Mouse (Mus musculus): Measurements from ENCODE around the gene Afap1l2. TPM values are rescaled to one million over a fixed set of nuclear protein-coding genes. Genes with fewer than 3 reads are reported as not detected.
A peak's percentile ranks its signal among the peaks of the same experiment; 100 is the strongest.

Afap1l2 gene
- polyA plus RNA-seq, 1 experiment from 2014 or later = 24.6 TPM

DNA sequence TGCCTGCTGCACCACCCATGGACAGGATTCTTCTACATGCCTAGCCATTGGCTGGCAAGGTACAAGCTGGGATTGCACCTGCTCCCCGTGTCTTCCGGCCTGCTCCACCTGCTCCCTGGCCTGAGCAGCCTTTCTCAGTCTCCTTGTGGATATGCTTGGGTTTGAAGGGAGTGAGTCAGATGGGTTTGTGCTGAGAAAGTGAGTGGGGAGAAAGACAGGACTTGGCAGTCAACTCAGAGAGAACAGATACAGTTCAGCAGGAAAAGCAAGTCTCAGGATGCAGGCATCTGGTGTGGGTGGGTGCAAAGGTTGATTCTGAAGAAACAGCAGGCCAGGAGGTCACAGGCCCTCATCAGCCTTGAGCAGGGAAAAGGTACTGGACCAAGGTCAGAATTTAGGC is 27.2 kb downstream of the Afap1l2 start:
- no peak for ATAC-seq (ENCODE audit: insufficient number of reproducible peaks, insufficient read depth, low FRiP score, low read depth)
- Histone ChIP-seq H3K27me3 (ENCODE audit: control insufficient read depth, insufficient read depth, low read length) (no peaks in the 10 kb centered on the region), H3K9ac (replicated peaks; ENCODE audit: low read depth, low read length) (no peak overlapping the region), H3K27ac (ENCODE audit: low read length) (no peak overlapping the region; the same call in 1 of the 2 replicates), H3K4me2 (replicated peaks; ENCODE audit: low read depth, low read length) (no peak overlapping the region), H3K4me1 (ENCODE audit: control insufficient read depth, insufficient read depth, low read length) (peaks cover 19% of the 10 kb centered on the region; the same call in 1 of the 2 replicates), H3K9me3 (ENCODE audit: control insufficient read depth, low read depth, low read length) (no peaks in the 10 kb centered on the region), H3K4me3 (ENCODE audit: low read depth, low read length) (no peak overlapping the region), H3K36me3 (ENCODE audit: control insufficient read depth, insufficient read depth, low read length) (no peaks in the 10 kb centered on the region)
- WGBS = 88% methylated on average over 2 of the region's 2 CpGs

- H3K9me3 ChIP-seq (ENCODE audit: control insufficient read depth, low read depth, low read length) = no peaks in the 10 kb centered on the region
- ATAC-seq (ENCODE audit: insufficient number of reproducible peaks, insufficient read depth, low FRiP score, low read depth) = no peak; the same call in 1 of the 2 replicates
- 43% methylated on average over 19 of the region's 19 CpGs for WGBS
These were observed 30.8 kb downstream of the Afap1l2 start for GRCm38 (mm10) chr19:56976962-56977948.

GRCm38 (mm10) chr19:56976515-56976914 is 31.5 kb downstream of the Afap1l2 start:
- Histone ChIP-seq H3K9me3 (ENCODE audit: control insufficient read depth, low read depth, low read length) (no peaks in the 10 kb centered on the region), H3K9ac (replicated peaks; ENCODE audit: low read depth, low read length) (no peak overlapping the region), H3K36me3 (ENCODE audit: control insufficient read depth, insufficient read depth, low read length) (no peaks in the 10 kb centered on the region; the same call in 1 of the 2 replicates), H3K4me1 (ENCODE audit: control insufficient read depth, insufficient read depth, low read length) (peaks cover 22% of the 10 kb centered on the region), H3K4me2 (replicated peaks; ENCODE audit: low read depth, low read length) (no peak overlapping the region), H3K27me3 (ENCODE audit: control insufficient read depth, insufficient read depth, low read length) (no peaks in the 10 kb centered on the region), H3K4me3 (ENCODE audit: low read depth, low read length) (no peak overlapping the region), H3K27ac (ENCODE audit: low read length) (no peak overlapping the region)
- no peak for ATAC-seq (ENCODE audit: insufficient number of reproducible peaks, insufficient read depth, low FRiP score, low read depth)
- WGBS = 87% methylated on average over 5 of the region's 5 CpGs

More at GRCm38 (mm10) chr19:56976962-56977948, 30.8 kb downstream of the Afap1l2 start:
- Histone ChIP-seq H3K9ac (replicated peaks; ENCODE audit: low read depth, low read length) (no peak overlapping the region), H3K4me3 (ENCODE audit: low read depth, low read length) (no peak overlapping the region), H3K36me3 (ENCODE audit: control insufficient read depth, insufficient read depth, low read length) (no peaks in the 10 kb centered on the region; the same call in 1 of the 2 replicates), H3K27ac (ENCODE audit: low read length) (peak overlapping the region; percentile 76), H3K27me3 (ENCODE audit: control insufficient read depth, insufficient read depth, low read length) (no peaks in the 10 kb centered on the region), H3K4me1 (ENCODE audit: control insufficient read depth, insufficient read depth, low read length) (peaks cover 22% of the 10 kb centered on the region), H3K4me2 (replicated peaks; ENCODE audit: low read depth, low read length) (no peak overlapping the region)

DNA sequence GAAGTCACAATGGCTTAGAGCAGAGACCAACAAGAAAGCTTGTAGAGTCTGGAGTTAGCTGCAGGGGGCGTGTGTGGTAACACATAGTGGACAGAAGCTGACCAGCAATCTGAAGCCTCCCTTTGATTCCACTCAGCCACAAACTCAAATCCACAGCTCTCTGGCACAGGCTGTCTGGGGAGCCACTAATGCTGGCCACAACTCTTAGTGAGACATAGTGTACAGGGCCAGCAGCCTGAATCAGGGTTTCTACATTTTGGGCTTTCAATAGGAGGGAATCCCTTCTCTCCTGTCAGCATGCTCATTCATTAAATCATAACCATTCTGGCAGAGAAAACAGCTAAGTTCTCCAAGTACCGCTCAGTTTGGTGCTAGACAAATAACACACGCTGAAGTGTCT is 32.5 kb downstream of the Afap1l2 start:
- H3K4me3 ChIP-seq (ENCODE audit: low read depth, low read length) = no peak overlapping the region
- peaks cover 22% of the 10 kb centered on the region for H3K4me1 ChIP-seq (ENCODE audit: control insufficient read depth, insufficient read depth, low read length)
- H3K27ac ChIP-seq (ENCODE audit: low read length) = no peak overlapping the region
- H3K36me3 ChIP-seq (ENCODE audit: control insufficient read depth, insufficient read depth, low read length) = no peaks in the 10 kb centered on the region; the same call in 1 of the 2 replicates
- H3K9ac ChIP-seq (replicated peaks; ENCODE audit: low read depth, low read length) = no peak overlapping the region
- 82% methylated on average over 3 of the region's 3 CpGs for WGBS
- H3K4me2 ChIP-seq (replicated peaks; ENCODE audit: low read depth, low read length) = no peak overlapping the region
- H3K9me3 ChIP-seq (ENCODE audit: control insufficient read depth, low read depth, low read length) = no peaks in the 10 kb centered on the region
- no peak for ATAC-seq (ENCODE audit: insufficient number of reproducible peaks, insufficient read depth, low FRiP score, low read depth)
- H3K27me3 ChIP-seq (ENCODE audit: control insufficient read depth, insufficient read depth, low read length) = no peaks in the 10 kb centered on the region

DNA sequence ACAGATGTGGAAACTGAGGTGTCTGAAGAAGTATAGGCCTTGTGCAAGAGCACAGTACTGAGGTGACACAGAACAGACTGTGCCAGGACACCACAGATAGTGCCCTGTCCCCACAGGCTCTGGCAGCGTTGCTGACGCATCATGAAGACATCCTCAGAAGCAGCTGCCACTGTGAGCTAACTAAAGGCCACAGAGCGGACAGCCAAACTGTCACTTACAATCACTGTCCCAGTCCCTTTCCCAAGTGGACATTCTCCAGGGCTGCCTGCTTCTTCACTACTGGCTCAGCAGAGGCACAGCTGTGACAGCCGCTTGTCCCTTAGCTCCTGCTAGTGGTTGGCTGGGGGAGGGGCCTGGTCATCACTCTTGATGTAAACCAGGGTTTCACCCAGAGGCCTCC is 33.9 kb downstream of the Afap1l2 start:
- Histone ChIP-seq H3K4me1 (ENCODE audit: control insufficient read depth, insufficient read depth, low read length) (peaks cover 22% of the 10 kb centered on the region), H3K27ac (ENCODE audit: low read length) (0 out of 2 replicates have a peak overlapping the region, but pooled peaks have one; percentile 15)
- 65% methylated on average over 4 of the region's 4 CpGs for WGBS

DNA sequence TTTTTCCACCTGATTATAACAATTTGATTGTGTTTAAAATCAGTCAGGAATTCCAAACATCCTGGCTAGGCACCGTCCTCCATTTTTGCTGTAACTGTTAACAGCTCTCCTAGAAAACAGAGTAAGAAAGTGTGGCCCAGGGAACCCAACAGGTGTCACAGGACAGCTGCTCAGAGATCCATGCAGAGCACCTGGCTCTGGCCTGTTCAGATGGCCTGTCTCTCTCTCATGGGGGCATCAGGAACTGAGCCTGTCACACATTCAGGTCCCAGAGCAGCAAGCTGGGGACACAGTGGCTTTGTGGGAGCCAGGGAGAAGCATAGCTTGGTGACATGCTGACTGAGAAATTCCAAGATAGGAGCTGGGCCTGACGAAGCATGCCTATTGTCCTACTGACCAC is 35.3 kb downstream of the Afap1l2 start:
- Histone ChIP-seq H3K27ac (ENCODE audit: low read length) (no peak overlapping the region), H3K36me3 (ENCODE audit: control insufficient read depth, insufficient read depth, low read length) (no peaks in the 10 kb centered on the region; the same call in 1 of the 2 replicates), H3K9ac (replicated peaks; ENCODE audit: low read depth, low read length) (no peak overlapping the region), H3K4me3 (ENCODE audit: low read depth, low read length) (no peak overlapping the region), H3K27me3 (ENCODE audit: control insufficient read depth, insufficient read depth, low read length) (no peaks in the 10 kb centered on the region), H3K9me3 (ENCODE audit: control insufficient read depth, low read depth, low read length) (no peaks in the 10 kb centered on the region), H3K4me2 (replicated peaks; ENCODE audit: low read depth, low read length) (no peak overlapping the region), H3K4me1 (ENCODE audit: control insufficient read depth, insufficient read depth, low read length) (peaks cover 18% of the 10 kb centered on the region)
- ATAC-seq (ENCODE audit: insufficient number of reproducible peaks, insufficient read depth, low FRiP score, low read depth) = no peak
- 70% methylated on average over 2 of the region's 2 CpGs for WGBS

More for the DNA sequence above, 33.9 kb downstream of the Afap1l2 start:
- no peak overlapping the region for H3K4me3 ChIP-seq (ENCODE audit: low read depth, low read length)
- H3K9ac ChIP-seq (replicated peaks; ENCODE audit: low read depth, low read length) = no peak overlapping the region; the same call in 1 of the 2 replicates
- H3K36me3 ChIP-seq (ENCODE audit: control insufficient read depth, insufficient read depth, low read length) = no peaks in the 10 kb centered on the region; the same call in 1 of the 2 replicates
- ATAC-seq (ENCODE audit: insufficient number of reproducible peaks, insufficient read depth, low FRiP score, low read depth) = no peak
- H3K9me3 ChIP-seq (ENCODE audit: control insufficient read depth, low read depth, low read length) = no peaks in the 10 kb centered on the region
- H3K27me3 ChIP-seq (ENCODE audit: control insufficient read depth, insufficient read depth, low read length) = no peaks in the 10 kb centered on the region
- no peak overlapping the region for H3K4me2 ChIP-seq (replicated peaks; ENCODE audit: low read depth, low read length)

DNA sequence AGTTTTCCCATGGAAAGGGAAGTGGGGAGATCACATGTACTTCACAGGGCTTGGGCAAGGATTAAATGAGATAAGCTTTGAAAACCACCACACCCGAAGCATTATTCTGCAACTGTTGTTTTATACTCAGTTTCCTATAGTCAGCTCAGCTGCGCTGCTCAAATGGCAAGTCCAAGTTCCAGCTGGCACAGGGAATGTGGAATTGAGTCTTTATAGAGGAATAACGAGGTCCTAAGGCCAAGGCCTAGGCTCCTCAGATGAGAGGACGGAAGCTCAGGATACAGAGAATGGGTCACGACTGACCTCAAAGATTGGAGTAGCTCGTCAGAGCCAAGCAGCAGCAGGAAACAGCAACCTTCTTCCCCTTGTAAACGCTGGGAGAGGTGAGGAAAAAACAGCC is 36.7 kb downstream of the Afap1l2 start:
- Histone ChIP-seq H3K4me2 (replicated peaks; ENCODE audit: low read depth, low read length) (no peak overlapping the region), H3K4me1 (ENCODE audit: control insufficient read depth, insufficient read depth, low read length) (peaks cover 8% of the 10 kb centered on the region), H3K4me3 (ENCODE audit: low read depth, low read length) (no peak overlapping the region), H3K27ac (ENCODE audit: low read length) (no peak overlapping the region), H3K27me3 (ENCODE audit: control insufficient read depth, insufficient read depth, low read length) (no peaks in the 10 kb centered on the region), H3K9ac (replicated peaks; ENCODE audit: low read depth, low read length) (no peak overlapping the region), H3K9me3 (ENCODE audit: control insufficient read depth, low read depth, low read length) (no peaks in the 10 kb centered on the region), H3K36me3 (ENCODE audit: control insufficient read depth, insufficient read depth, low read length) (no peaks in the 10 kb centered on the region; the same call in 1 of the 2 replicates)
- no peak for ATAC-seq (ENCODE audit: insufficient number of reproducible peaks, insufficient read depth, low FRiP score, low read depth)
- 72% methylated on average over 7 of the region's 7 CpGs for WGBS

DNA sequence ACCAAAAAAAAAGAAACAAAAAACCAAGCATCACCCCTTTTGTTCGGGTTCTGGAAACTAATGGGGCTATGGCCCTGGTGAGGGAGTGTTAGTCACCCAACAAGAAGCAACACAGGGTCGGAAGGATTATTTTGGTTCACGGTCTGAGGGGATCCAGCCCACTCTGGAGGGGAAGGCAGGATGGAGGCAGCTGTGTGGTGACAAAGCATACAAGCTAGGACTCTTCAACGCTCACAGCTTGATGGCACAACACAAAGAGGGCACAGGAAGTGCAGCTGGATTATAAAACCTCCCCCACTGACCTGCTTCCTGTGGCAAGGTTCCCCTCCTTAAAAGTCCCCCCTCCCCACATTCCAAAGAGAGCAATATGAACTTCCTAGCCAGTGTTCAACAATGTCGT is 44.2 kb downstream of the Afap1l2 start:
- Histone ChIP-seq H3K9ac (replicated peaks; ENCODE audit: low read depth, low read length) (no peak overlapping the region), H3K4me1 (ENCODE audit: control insufficient read depth, insufficient read depth, low read length) (peaks cover 11% of the 10 kb centered on the region), H3K27me3 (ENCODE audit: control insufficient read depth, insufficient read depth, low read length) (no peaks in the 10 kb centered on the region), H3K36me3 (ENCODE audit: control insufficient read depth, insufficient read depth, low read length) (no peaks in the 10 kb centered on the region), H3K4me2 (replicated peaks; ENCODE audit: low read depth, low read length) (no peak overlapping the region), H3K4me3 (ENCODE audit: low read depth, low read length) (no peak overlapping the region), H3K27ac (ENCODE audit: low read length) (no peak overlapping the region), H3K9me3 (ENCODE audit: control insufficient read depth, low read depth, low read length) (no peaks in the 10 kb centered on the region)
- no peak for ATAC-seq (ENCODE audit: insufficient number of reproducible peaks, insufficient read depth, low FRiP score, low read depth)
- WGBS = 54% methylated on average over 5 of the region's 5 CpGs

Measured in stomach, embryonic 14.5 days (tissue).